Mouse (Mus musculus): Measurements from ENCODE around the gene Tfam. TPM values are rescaled to one million over a fixed set of nuclear protein-coding genes. Genes with fewer than 3 reads are reported as not detected.
A peak's percentile ranks its signal among the peaks of the same experiment; 100 is the strongest.

Tfam gene
- 49.6 and 56.3 TPM in 2 replicates for polyA plus RNA-seq (2012; rRNA removed)

- Histone ChIP-seq H3K27ac (ENCODE audit: control insufficient read depth, insufficient read depth, low read depth, low read length) (peak within 1 kb of the TSS; percentile 78), H3K36me3 (ENCODE audit: control insufficient read depth, insufficient read depth, low read length) (no peaks in the 10 kb centered on the region), H3K4me3 (ENCODE audit: control insufficient read depth, low read depth, low read length) (peak within 1 kb of the TSS; percentile 93), H3K4me1 (ENCODE audit: control insufficient read depth, insufficient read depth, low read length) (no peaks in the 10 kb centered on the region), H3K27me3 (ENCODE audit: control insufficient read depth, insufficient read depth, low read length) (no peaks in the 10 kb centered on the region)
- TF ChIP-seq POLR2A (IDR thresholded peaks at IDR 0.05; ENCODE audit: control insufficient read depth, low read depth, low read length) (0 out of 2 replicates have a peak, but pooled peaks have one; percentile 52), CTCF (IDR thresholded peaks at IDR 0.05; ENCODE audit: control insufficient read depth, insufficient read depth, insufficient replicate concordance, low read depth, low read length) (no peak)
Measured at GRCm38 (mm10) chr10:71238240-71238554, at the start of gene Tfam. Gene Tfam, minus strand, starts transcription at chr10:71238280.

GRCm38 (mm10) chr10:71285126-71285580 is 47.1 kb upstream of the Tfam start, which contains the start of gene Ube2d1:
Gene Ube2d1, minus strand, starts transcription at chr10:71285262.
- no peaks in the 10 kb centered on the region for H3K27me3 ChIP-seq (ENCODE audit: control insufficient read depth, insufficient read depth, low read length)
- H3K27ac ChIP-seq (ENCODE audit: control insufficient read depth, insufficient read depth, low read depth, low read length), result no peak within 1 kb of the TSS
- H3K4me1 ChIP-seq (ENCODE audit: control insufficient read depth, insufficient read depth, low read length), result no peaks in the 10 kb centered on the region
- TF ChIP-seq POLR2A (IDR thresholded peaks at IDR 0.05; ENCODE audit: control insufficient read depth, low read depth, low read length), result peak; percentile 21; the same call in 1 of the 2 replicates
- TF ChIP-seq CTCF (IDR thresholded peaks at IDR 0.05; ENCODE audit: control insufficient read depth, insufficient read depth, insufficient replicate concordance, low read depth, low read length), result no peak
- H3K36me3 ChIP-seq (ENCODE audit: control insufficient read depth, insufficient read depth, low read length), result no peaks in the 10 kb centered on the region
- peak within 1 kb of the TSS; percentile 77 for H3K4me3 ChIP-seq (ENCODE audit: control insufficient read depth, low read depth, low read length)

- TF ChIP-seq CTCF (IDR thresholded peaks at IDR 0.05; ENCODE audit: control insufficient read depth, insufficient read depth, insufficient replicate concordance, low read depth, low read length), result no peak
- TF ChIP-seq POLR2A (IDR thresholded peaks at IDR 0.05; ENCODE audit: control insufficient read depth, low read depth, low read length), result no peak
- peak overlapping the region; percentile 76 for H3K4me3 ChIP-seq (ENCODE audit: control insufficient read depth, low read depth, low read length)
- no peak overlapping the region for H3K27ac ChIP-seq (ENCODE audit: control insufficient read depth, insufficient read depth, low read depth, low read length)
- H3K36me3 ChIP-seq (ENCODE audit: control insufficient read depth, insufficient read depth, low read length), result no peaks in the 10 kb centered on the region
- H3K4me1 ChIP-seq (ENCODE audit: control insufficient read depth, insufficient read depth, low read length), result no peaks in the 10 kb centered on the region
- H3K27me3 ChIP-seq (ENCODE audit: control insufficient read depth, insufficient read depth, low read length), result no peaks in the 10 kb centered on the region
Measured at GRCm38 (mm10) chr10:71284511-71285125, 46.5 kb upstream of the Tfam start.

- Histone ChIP-seq H3K27me3 (ENCODE audit: control insufficient read depth, insufficient read depth, low read length) (no peaks in the 10 kb centered on the region), H3K4me3 (ENCODE audit: control insufficient read depth, low read depth, low read length) (no peak overlapping the region; the same call in 1 of the 2 replicates), H3K36me3 (ENCODE audit: control insufficient read depth, insufficient read depth, low read length) (no peaks in the 10 kb centered on the region), H3K27ac (ENCODE audit: control insufficient read depth, insufficient read depth, low read depth, low read length) (no peak overlapping the region), H3K4me1 (ENCODE audit: control insufficient read depth, insufficient read depth, low read length) (no peaks in the 10 kb centered on the region)
- no peak for TF ChIP-seq CTCF (IDR thresholded peaks at IDR 0.05; ENCODE audit: control insufficient read depth, insufficient read depth, insufficient replicate concordance, low read depth, low read length)
- TF ChIP-seq POLR2A (IDR thresholded peaks at IDR 0.05; ENCODE audit: control insufficient read depth, low read depth, low read length), result no peak
Measured at GRCm38 (mm10) chr10:71284131-71284510, 46.0 kb upstream of the Tfam start.

GRCm38 (mm10) chr10:71273008-71273739 is 35.1 kb upstream of the Tfam start:
- TF ChIP-seq CTCF (IDR thresholded peaks at IDR 0.05; ENCODE audit: control insufficient read depth, insufficient read depth, insufficient replicate concordance, low read depth, low read length), result no peak
- TF ChIP-seq POLR2A (IDR thresholded peaks at IDR 0.05; ENCODE audit: control insufficient read depth, low read depth, low read length), result no peak
- Histone ChIP-seq H3K4me1 (ENCODE audit: control insufficient read depth, insufficient read depth, low read length) (no peaks in the 10 kb centered on the region), H3K27me3 (ENCODE audit: control insufficient read depth, insufficient read depth, low read length) (no peaks in the 10 kb centered on the region)

GRCm38 (mm10) chr10:71267973-71268372 is 29.9 kb upstream of the Tfam start:
- TF ChIP-seq POLR2A (IDR thresholded peaks at IDR 0.05; ENCODE audit: control insufficient read depth, low read depth, low read length), result no peak
- no peak for TF ChIP-seq CTCF (IDR thresholded peaks at IDR 0.05; ENCODE audit: control insufficient read depth, insufficient read depth, insufficient replicate concordance, low read depth, low read length)
- Histone ChIP-seq H3K27me3 (ENCODE audit: control insufficient read depth, insufficient read depth, low read length) (no peaks in the 10 kb centered on the region), H3K4me1 (ENCODE audit: control insufficient read depth, insufficient read depth, low read length) (no peaks in the 10 kb centered on the region), H3K36me3 (ENCODE audit: control insufficient read depth, insufficient read depth, low read length) (no peaks in the 10 kb centered on the region), H3K4me3 (ENCODE audit: control insufficient read depth, low read depth, low read length) (no peak overlapping the region), H3K27ac (ENCODE audit: control insufficient read depth, insufficient read depth, low read depth, low read length) (no peak overlapping the region)

More at GRCm38 (mm10) chr10:71273008-71273739, 35.1 kb upstream of the Tfam start:
- no peaks in the 10 kb centered on the region for H3K36me3 ChIP-seq (ENCODE audit: control insufficient read depth, insufficient read depth, low read length)
- no peak overlapping the region for H3K4me3 ChIP-seq (ENCODE audit: control insufficient read depth, low read depth, low read length)
- H3K27ac ChIP-seq (ENCODE audit: control insufficient read depth, insufficient read depth, low read depth, low read length), result no peak overlapping the region

- H3K36me3 ChIP-seq (ENCODE audit: control insufficient read depth, insufficient read depth, low read length), result no peaks in the 10 kb centered on the region
- no peak for TF ChIP-seq POLR2A (IDR thresholded peaks at IDR 0.05; ENCODE audit: control insufficient read depth, low read depth, low read length)
- TF ChIP-seq CTCF (IDR thresholded peaks at IDR 0.05; ENCODE audit: control insufficient read depth, insufficient read depth, insufficient replicate concordance, low read depth, low read length), result no peak
Measured at GRCm38 (mm10) chr10:71267511-71267910, 29.4 kb upstream of the Tfam start.

More at GRCm38 (mm10) chr10:71267511-71267910, 29.4 kb upstream of the Tfam start:
- no peaks in the 10 kb centered on the region for H3K27me3 ChIP-seq (ENCODE audit: control insufficient read depth, insufficient read depth, low read length)
- H3K4me3 ChIP-seq (ENCODE audit: control insufficient read depth, low read depth, low read length), result no peak overlapping the region
- H3K27ac ChIP-seq (ENCODE audit: control insufficient read depth, insufficient read depth, low read depth, low read length), result no peak overlapping the region
- H3K4me1 ChIP-seq (ENCODE audit: control insufficient read depth, insufficient read depth, low read length), result no peaks in the 10 kb centered on the region
